Mouse (Mus musculus): ENCODE measurements around the gene Ptprg.
A peak's percentile ranks its signal among the peaks of the same experiment; 100 is the strongest.
"Not testable (repeated sequence)": the region's sequence is repeated elsewhere in the genome, so short reads cannot be mapped to it uniquely, and the experiment has no call there.

Ptprg gene

GRCm38 (mm10) chr14:11960269-11961121 lies 407.2 kb downstream of the Ptprg start:
- DNase-seq (ENCODE audit: low spot score in 2 of 2) = no peak

- no peak for DNase-seq (ENCODE audit: low spot score in 2 of 2)
These were observed 408.8 kb downstream of the Ptprg start for GRCm38 (mm10) chr14:11962101-11962500.

DNA sequence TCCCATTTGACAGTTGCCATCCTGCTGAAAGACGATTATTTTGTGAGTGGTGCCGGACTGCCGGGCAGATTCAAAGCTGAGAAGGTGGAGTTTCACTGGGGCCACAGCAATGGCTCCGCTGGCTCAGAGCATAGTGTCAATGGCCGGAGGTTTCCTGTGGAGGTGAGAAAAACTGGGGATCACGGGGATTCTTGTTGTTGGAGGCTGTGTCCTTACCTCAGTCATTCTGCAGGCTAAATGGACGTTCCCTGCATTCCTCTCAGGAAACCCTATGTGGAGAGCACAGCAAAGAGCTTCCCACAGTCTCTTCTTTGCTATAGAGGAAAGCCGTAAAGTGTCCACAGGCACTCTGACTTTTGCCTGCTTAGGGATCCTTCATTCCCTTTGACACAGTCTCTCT lies 409.2 kb downstream of the Ptprg start:
- no peak for DNase-seq (ENCODE audit: low spot score in 2 of 2)

- no peak for DNase-seq (ENCODE audit: low spot score in 2 of 2)
These were observed 410.5 kb downstream of the Ptprg start for GRCm38 (mm10) chr14:11963791-11964190.

DNA sequence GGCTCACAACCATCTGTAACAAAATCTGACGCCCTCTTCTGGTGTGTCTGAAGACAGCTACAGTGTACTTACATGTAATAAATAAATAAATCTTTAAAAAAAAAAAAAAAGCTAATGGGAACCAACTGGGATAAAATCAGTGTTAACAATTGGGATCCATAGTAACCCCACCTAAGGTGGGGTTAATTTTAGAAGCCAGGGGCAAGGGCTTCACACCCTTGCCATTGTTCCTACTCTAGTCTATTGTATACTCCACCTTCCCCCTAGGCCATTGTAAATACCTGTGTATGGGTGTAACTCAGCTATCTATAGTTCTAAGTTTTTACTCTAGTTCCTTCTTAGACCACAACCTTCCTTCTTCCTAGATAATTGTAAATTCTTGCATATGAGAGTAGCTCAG lies 411.0 kb downstream of the Ptprg start:
- not testable (repeated sequence) for DNase-seq (ENCODE audit: low spot score in 2 of 2)

GRCm38 (mm10) chr14:11965878-11966277 lies 412.5 kb downstream of the Ptprg start:
- no peak for DNase-seq (ENCODE audit: low spot score in 2 of 2)

- DNase-seq (ENCODE audit: low spot score in 2 of 2) = no peak
These were observed 428.4 kb downstream of the Ptprg start for GRCm38 (mm10) chr14:11981764-11982163.

- DNase-seq (ENCODE audit: low spot score in 2 of 2) = no peak
These were observed 429.7 kb downstream of the Ptprg start for GRCm38 (mm10) chr14:11983031-11983430.

DNA sequence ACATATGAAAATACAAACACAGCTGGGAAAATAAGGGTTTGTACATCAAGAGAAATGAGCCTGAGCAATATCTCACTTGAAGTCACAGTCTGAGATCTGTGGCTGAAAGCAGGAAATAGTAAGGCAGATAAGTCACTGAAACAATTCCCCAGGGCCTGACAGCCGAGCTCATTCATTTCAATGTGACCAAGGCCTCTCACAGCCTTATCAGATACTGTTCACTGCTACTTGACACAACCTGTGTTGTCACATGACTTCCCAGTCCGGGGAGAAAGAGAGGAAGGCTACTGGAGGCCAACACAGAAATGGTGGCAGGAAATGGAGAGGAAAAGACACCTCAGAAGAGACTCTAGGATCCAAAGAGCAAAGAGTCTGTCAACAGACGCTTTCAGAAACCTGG lies 430.8 kb downstream of the Ptprg start:
- DNase-seq (ENCODE audit: low spot score in 2 of 2) = peak; percentile 10 to 43

DNA sequence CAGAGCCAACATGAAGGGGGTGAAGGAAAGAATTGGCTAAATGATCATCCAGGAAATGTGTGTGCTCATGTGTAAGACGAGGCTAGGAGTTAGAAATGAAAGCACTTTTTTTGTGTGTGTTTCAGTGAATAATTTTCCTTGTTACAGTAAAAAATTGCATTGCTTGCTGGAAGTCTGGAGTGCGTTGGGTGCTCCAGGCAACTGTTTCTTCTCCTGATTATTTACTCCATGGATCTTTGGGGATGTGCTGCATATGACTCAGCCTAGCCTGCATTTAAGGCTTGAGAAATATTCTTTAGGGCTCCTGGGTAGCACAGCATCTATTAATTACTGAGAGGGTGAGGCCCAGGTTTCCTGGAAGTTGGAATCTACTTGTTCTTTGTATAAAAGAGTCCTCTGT lies 435.6 kb downstream of the Ptprg start:
- DNase-seq (ENCODE audit: low spot score in 2 of 2) = no peak

- DNase-seq (ENCODE audit: low spot score in 2 of 2) = no peak
These were observed 437.8 kb downstream of the Ptprg start for GRCm38 (mm10) chr14:11991151-11991550.

- no peak for DNase-seq (ENCODE audit: low spot score in 2 of 2)
These were observed 438.8 kb downstream of the Ptprg start for GRCm38 (mm10) chr14:11992111-11992510.

- no peak for DNase-seq (ENCODE audit: low spot score in 2 of 2)
These were observed 439.2 kb downstream of the Ptprg start for GRCm38 (mm10) chr14:11992534-11992933.

DNA sequence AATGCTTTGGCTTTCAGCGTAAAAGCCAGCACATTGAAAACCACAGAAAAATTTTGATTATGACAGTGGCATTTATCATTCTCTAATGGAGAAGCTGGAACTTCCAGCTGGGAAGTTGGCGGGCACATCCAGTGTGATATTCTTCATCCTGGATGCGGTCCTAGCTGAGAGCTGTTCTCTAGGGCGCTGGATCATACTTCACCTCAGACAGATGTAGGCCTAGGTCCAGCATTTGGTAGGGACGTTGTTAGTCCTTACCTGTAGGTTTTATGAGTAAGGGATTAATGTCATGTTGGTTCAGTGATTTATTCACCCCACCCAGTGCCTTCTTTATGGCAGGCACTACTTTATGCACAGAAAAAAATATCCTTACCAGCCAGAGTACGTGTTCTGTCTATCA lies 444.2 kb downstream of the Ptprg start:
- peak in 1 of 2 experiments; percentile 8 for DNase-seq (ENCODE audit: low spot score in 2 of 2)

DNA sequence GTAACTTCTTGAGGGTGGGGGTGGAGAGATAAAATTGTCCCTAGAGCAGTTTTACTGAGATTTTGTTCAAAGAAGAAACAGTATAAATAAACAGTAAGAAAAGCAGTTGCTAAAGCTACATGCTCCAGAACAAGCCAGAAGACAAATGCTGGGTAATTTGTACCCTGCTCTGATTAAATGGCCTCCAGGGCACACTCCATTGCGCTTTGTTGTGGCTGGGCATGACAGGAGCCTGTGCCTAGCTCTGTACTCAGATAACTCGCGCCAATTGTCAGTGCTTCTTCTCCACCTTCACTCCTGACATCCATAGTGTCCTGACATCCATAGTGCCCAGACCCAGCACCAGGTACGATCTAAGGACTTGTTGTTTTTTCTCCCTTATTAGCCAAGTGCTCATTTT lies 445.1 kb downstream of the Ptprg start:
- DNase-seq (ENCODE audit: low spot score in 2 of 2) = no peak

DNA sequence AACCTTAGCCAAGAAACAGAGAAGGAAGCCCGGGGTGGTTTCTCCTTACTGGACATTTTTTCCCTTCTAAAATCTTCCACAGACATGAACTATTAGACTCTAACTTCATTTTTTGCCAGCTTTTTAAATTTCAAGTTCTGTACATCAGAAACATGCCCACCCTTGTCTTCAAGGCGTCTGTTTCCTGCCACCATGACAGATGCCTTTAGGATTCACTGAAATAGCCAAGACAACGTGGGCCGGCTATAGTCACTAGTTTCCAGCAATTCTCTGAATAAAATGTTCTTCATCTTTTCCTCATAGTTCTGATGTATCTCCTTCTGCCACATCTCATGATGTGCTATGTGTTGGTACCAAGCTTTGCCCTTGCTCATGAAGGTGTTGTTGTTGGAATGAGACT lies 450.7 kb downstream of the Ptprg start:
- no peak for DNase-seq (ENCODE audit: low spot score in 2 of 2)

- no peak for DNase-seq (ENCODE audit: low spot score in 2 of 2)
These were observed 458.4 kb downstream of the Ptprg start for GRCm38 (mm10) chr14:12011766-12012165.

GRCm38 (mm10) chr14:12025812-12026728 lies 472.7 kb downstream of the Ptprg start:
- no peak for DNase-seq (ENCODE audit: low spot score in 2 of 2)

- DNase-seq (ENCODE audit: low spot score in 2 of 2) = no peak
These were observed 473.9 kb downstream of the Ptprg start for GRCm38 (mm10) chr14:12027247-12027646.

DNA sequence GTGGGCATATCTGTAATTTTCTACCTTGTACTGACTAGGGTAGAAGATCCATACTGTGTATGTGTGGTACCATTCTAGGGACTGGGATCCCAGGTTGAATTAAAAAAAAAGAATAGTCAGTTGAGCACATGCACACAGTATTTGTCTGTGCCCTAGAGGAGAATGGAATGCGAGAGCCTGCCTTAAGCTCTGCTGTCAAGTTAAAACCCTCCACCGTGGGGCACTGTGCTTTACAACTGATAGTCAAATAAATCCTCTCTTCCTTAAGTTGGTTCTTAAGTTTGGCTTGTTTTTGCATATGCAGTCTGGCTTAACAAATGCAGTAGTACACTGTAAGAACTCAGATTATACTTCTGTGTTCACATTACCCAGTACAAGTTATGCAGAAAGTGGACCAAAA lies 476.6 kb downstream of the Ptprg start:
- DNase-seq (ENCODE audit: low spot score in 2 of 2) = no peak

DNA sequence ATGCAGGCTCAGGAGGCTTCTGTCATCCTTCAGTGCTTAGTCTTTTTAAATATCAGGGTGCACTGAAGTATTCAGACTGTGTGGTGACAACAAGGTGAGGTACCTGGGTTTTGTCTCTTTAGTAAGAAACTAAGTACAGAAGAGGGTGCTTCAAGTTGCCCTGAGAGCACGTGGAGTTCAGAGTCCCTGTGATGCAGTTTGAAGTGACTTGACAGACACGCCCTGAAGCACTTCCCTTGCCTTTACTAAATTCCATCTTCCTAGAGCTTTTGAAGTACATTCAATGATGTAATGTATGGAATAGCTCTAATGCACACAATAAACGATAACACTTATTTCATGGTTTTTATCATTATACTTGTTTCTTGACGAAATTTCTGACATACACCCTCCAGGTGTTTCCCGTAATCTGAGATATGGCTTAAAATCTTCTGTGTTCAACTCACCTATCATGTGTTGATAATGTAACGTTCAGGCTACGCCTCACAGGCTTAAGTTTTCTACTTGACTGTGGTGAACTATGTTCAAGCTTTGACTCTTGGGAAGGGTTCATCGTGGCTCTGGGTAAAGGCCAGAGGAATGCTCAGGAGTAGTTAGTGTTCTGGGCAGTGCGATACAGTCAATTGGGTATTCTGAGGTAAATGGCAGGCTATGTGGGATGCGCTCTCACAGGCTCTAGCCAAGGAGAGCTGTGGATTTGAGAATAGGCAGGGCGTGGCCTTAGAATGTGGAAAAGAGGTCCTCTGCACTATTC lies 483.4 kb downstream of the Ptprg start:
- no peak for DNase-seq (ENCODE audit: low spot score in 2 of 2)

DNA sequence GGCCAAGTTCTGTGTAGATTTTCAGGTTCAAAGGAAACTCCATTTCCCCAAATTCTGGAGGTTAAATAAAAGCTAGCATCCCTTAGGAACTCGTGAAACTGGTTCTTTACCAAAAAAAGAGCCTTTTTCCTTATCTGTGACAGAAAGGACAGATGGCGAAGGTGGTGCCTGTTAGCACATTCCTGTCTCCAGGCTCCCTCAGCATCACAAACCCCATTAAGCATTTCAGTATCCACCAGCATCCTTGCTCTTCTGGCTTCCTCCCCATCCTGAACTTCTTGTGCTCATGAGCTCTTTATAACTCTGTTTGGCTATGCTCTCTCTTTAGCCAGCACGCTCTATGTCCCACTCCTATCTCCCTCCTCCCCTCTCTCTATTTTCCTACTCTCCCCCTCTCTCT lies 486.4 kb downstream of the Ptprg start:
- no peak for DNase-seq (ENCODE audit: low spot score in 2 of 2)
